ENCODE assay signal across 9 mouse cellular contexts in genomic region chr1:132008881-132009644, GRCm38 (mm10). TPM values are rescaled to one million over a fixed set of nuclear protein-coding genes. Genes with fewer than 3 reads are reported as not detected.
A peak's percentile ranks its signal among the peaks of the same experiment; 100 is the strongest.
DNase-seq lines count a peak whose midpoint lies in the region; ATAC-seq and TF ChIP-seq lines count a peak whose summit lies in the region.
"Had no signal": no experiment of that assay in that cellular context is flagged by ENCODE, and none has a peak within 500 bp of the region (broad histone marks: within the 10 kb centered on the region; RNA-seq: fewer than 3 reads in every experiment).

No protein-coding gene starts in this region.

- no peaks in the 10 kb centered on the region for H3K27me3 ChIP-seq in lung, embryonic 14.5 days (ENCODE audit: insufficient read depth, low read length)
- no peaks in the 10 kb centered on the region for H3K27me3 ChIP-seq in embryonic facial prominence, embryonic 13.5 days
- no peaks in the 10 kb centered on the region for H3K27me3 ChIP-seq in limb, embryonic 13.5 days
- H3K27me3 ChIP-seq in stomach, embryonic 15.5 days (replicated peaks) = no peaks in the 10 kb centered on the region

- H3K4me2 ChIP-seq in lung, embryonic 14.5 days = peak overlapping the region; percentile 90
- H3K4me2 ChIP-seq in embryonic facial prominence, embryonic 13.5 days = peak overlapping the region; percentile 59
- H3K4me2 ChIP-seq in limb, embryonic 13.5 days (replicated peaks) = peak overlapping the region; percentile 76
- peak overlapping the region; percentile 63 for H3K4me2 ChIP-seq in stomach, embryonic 15.5 days

- DNase-seq in lung, embryonic 14.5 days = no peak
- no peak for DNase-seq in lung, postnatal 36 days
- no peak for DNase-seq in right cerebral cortex, adult 18-20 months
- DNase-seq in left cerebral cortex, postnatal 25 days (ENCODE audit: low spot score in 2 of 2) = no peak
- DNase-seq: right cerebral cortex, postnatal 25 days had no signal

- H3K4me3 ChIP-seq in lung, embryonic 14.5 days (ENCODE audit: low read depth, low read length) = peak overlapping the region; percentile 86
- H3K4me3 ChIP-seq in embryonic facial prominence, embryonic 13.5 days = peak overlapping the region; percentile 71
- peak overlapping the region; percentile 76 for H3K4me3 ChIP-seq in limb, embryonic 13.5 days
- H3K4me3 ChIP-seq in stomach, embryonic 15.5 days (replicated peaks) = peak overlapping the region; percentile 87

- no peak for TF ChIP-seq CTCF in lung, embryonic 14.5 days (IDR thresholded peaks at IDR 0.05; ENCODE audit: low read depth)

- peak overlapping the region; percentile 100; the same call in 1 of the 2 replicates for H3K27ac ChIP-seq in lung, embryonic 14.5 days (ENCODE audit: low read depth)
- peak overlapping the region; percentile 99 for H3K27ac ChIP-seq in embryonic facial prominence, embryonic 13.5 days
- no peak overlapping the region for H3K27ac ChIP-seq in limb, embryonic 13.5 days
- peak overlapping the region; percentile 99; the same call in 1 of the 2 replicates for H3K27ac ChIP-seq in stomach, embryonic 15.5 days

- peaks cover 10% of the 10 kb centered on the region for H3K4me1 ChIP-seq in lung, embryonic 14.5 days (ENCODE audit: insufficient read depth)
- H3K4me1 ChIP-seq in embryonic facial prominence, embryonic 13.5 days = peaks cover 31% of the 10 kb centered on the region
- H3K4me1 ChIP-seq in limb, embryonic 13.5 days = peaks cover 27% of the 10 kb centered on the region
- peaks cover 7% of the 10 kb centered on the region; the same call in 1 of the 2 replicates for H3K4me1 ChIP-seq in stomach, embryonic 15.5 days

- intact Hi-C loops in left cerebral cortex, postnatal 25 days (cut with DNase I) = loop anchor here (5.0 kb wide), 1 partner anchor 33 kb away; no protein-coding TSS in a partner anchor

- H3K9me3 ChIP-seq in lung, embryonic 14.5 days (ENCODE audit: low read depth, low read length) = no peaks in the 10 kb centered on the region
- H3K9me3 ChIP-seq in embryonic facial prominence, embryonic 13.5 days = no peaks in the 10 kb centered on the region
- H3K9me3 ChIP-seq in limb, embryonic 13.5 days = no peaks in the 10 kb centered on the region
- H3K9me3 ChIP-seq in stomach, embryonic 15.5 days = no peaks in the 10 kb centered on the region

- WGBS in lung, embryonic 14.5 days = 34% methylated on average over 8 of the region's 8 CpGs
- WGBS in embryonic facial prominence, embryonic 13.5 days = 49% methylated on average over 8 of the region's 8 CpGs
- 38% methylated on average over 8 of the region's 8 CpGs for WGBS in limb, embryonic 13.5 days
- WGBS in stomach, embryonic 15.5 days = 38% methylated on average over 8 of the region's 8 CpGs

- peaks cover 2% of the 10 kb centered on the region; the same call in 1 of the 2 replicates for H3K36me3 ChIP-seq in lung, embryonic 14.5 days (ENCODE audit: insufficient read depth)
- H3K36me3 ChIP-seq in embryonic facial prominence, embryonic 13.5 days = peaks cover 2% of the 10 kb centered on the region
- H3K36me3 ChIP-seq in limb, embryonic 13.5 days = no peaks in the 10 kb centered on the region; the same call in 1 of the 2 replicates
- H3K36me3 ChIP-seq in stomach, embryonic 15.5 days = no peaks in the 10 kb centered on the region

- H3K9ac ChIP-seq in lung, embryonic 14.5 days = peak overlapping the region; percentile 97
- peak overlapping the region; percentile 96 for H3K9ac ChIP-seq in embryonic facial prominence, embryonic 13.5 days
- H3K9ac ChIP-seq in limb, embryonic 13.5 days = peak overlapping the region; percentile 95
- H3K9ac ChIP-seq in stomach, embryonic 15.5 days = peak overlapping the region; percentile 89; the same call in 1 of the 2 replicates

- no peak for ATAC-seq in lung, embryonic 14.5 days (ENCODE audit: insufficient read depth)
- no peak for ATAC-seq in embryonic facial prominence, embryonic 13.5 days (ENCODE audit: insufficient number of reproducible peaks, insufficient read depth, low FRiP score, low TSS enrichment, low read depth)
- no peak for ATAC-seq in limb, embryonic 13.5 days (ENCODE audit: low FRiP score, low read depth)
- ATAC-seq in stomach, embryonic 15.5 days (ENCODE audit: insufficient read depth, low FRiP score, low read depth) = no peak
- no peak for ATAC-seq in activated CD4-positive, CD25-positive, alpha-beta regulatory T cell, adult 4 months

RNA-seq across cellular contexts. Expression of gene Elk4, which starts 1.7 kb away (rescaled TPM):
- 35.7 and 41.3 TPM in 2 replicates for polyA plus RNA-seq in lung, embryonic 14.5 days (2014; fragmentation: Nextera tagmentation; extraction: Ambion mirVana)
- polyA plus RNA-seq in embryonic facial prominence, embryonic 13.5 days (2015; fragmentation: Nextera tagmentation; extraction: Ambion mirVana) = 21.7 and 22.3 TPM in 2 replicates
- polyA plus RNA-seq in limb, embryonic 13.5 days (2015; fragmentation: Nextera tagmentation; extraction: Ambion mirVana) = 18.0 and 20.2 TPM in 2 replicates
- 20.4 and 24.4 TPM in 2 replicates for polyA plus RNA-seq in stomach, embryonic 15.5 days (2015; fragmentation: Nextera tagmentation; extraction: Ambion mirVana)
- polyA plus RNA-seq in activated CD4-positive, CD25-positive, alpha-beta regulatory T cell, adult 4 months (2017; shearing (Covaris generic)) = 10 to 100 TPM; 62.3 to 71.4 TPM
- total RNA-seq in left cerebral cortex, postnatal 25 days (2021) = 10 to 100 TPM; 52.6 TPM

RNA-seq across cellular contexts. Expression of gene Slc45a3, which starts 46.3 kb away (rescaled TPM):
- 1.8 and 2.2 TPM in 2 replicates for polyA plus RNA-seq in lung, embryonic 14.5 days (2014; fragmentation: Nextera tagmentation; extraction: Ambion mirVana)
- polyA plus RNA-seq in embryonic facial prominence, embryonic 13.5 days (2015; fragmentation: Nextera tagmentation; extraction: Ambion mirVana) = 3.2 and 4.0 TPM in 2 replicates
- polyA plus RNA-seq in limb, embryonic 13.5 days (2015; fragmentation: Nextera tagmentation; extraction: Ambion mirVana) = 3.7 and 4.0 TPM in 2 replicates
- polyA plus RNA-seq in stomach, embryonic 15.5 days (2015; fragmentation: Nextera tagmentation; extraction: Ambion mirVana) = 5.5 and 6.0 TPM in 2 replicates
- not detected for polyA plus RNA-seq in activated CD4-positive, CD25-positive, alpha-beta regulatory T cell, adult 4 months (2017; shearing (Covaris generic))
- 1 to 10 TPM; 1.1 to 1.9 TPM for total RNA-seq in left cerebral cortex, postnatal 25 days (2021)

RNA-seq across cellular contexts. Expression of gene Mfsd4a, which starts 58.8 kb away (rescaled TPM):
- polyA plus RNA-seq in lung, embryonic 14.5 days (2014; fragmentation: Nextera tagmentation; extraction: Ambion mirVana) = 23.6 and 23.8 TPM in 2 replicates
- 13.5 and 16.2 TPM in 2 replicates for polyA plus RNA-seq in embryonic facial prominence, embryonic 13.5 days (2015; fragmentation: Nextera tagmentation; extraction: Ambion mirVana)
- polyA plus RNA-seq in limb, embryonic 13.5 days (2015; fragmentation: Nextera tagmentation; extraction: Ambion mirVana) = 10.3 and 11.0 TPM in 2 replicates
- 9.8 and 11.9 TPM in 2 replicates for polyA plus RNA-seq in stomach, embryonic 15.5 days (2015; fragmentation: Nextera tagmentation; extraction: Ambion mirVana)
- polyA plus RNA-seq in activated CD4-positive, CD25-positive, alpha-beta regulatory T cell, adult 4 months (2017; shearing (Covaris generic)) = 10 to 100 TPM; 39.0 to 45.4 TPM
- total RNA-seq in left cerebral cortex, postnatal 25 days (2021) = 10 to 100 TPM; 73.5 to 87.6 TPM
